Comparison of ENCODE assay signal across 8 mouse cellular contexts in the genomic region with DNA sequence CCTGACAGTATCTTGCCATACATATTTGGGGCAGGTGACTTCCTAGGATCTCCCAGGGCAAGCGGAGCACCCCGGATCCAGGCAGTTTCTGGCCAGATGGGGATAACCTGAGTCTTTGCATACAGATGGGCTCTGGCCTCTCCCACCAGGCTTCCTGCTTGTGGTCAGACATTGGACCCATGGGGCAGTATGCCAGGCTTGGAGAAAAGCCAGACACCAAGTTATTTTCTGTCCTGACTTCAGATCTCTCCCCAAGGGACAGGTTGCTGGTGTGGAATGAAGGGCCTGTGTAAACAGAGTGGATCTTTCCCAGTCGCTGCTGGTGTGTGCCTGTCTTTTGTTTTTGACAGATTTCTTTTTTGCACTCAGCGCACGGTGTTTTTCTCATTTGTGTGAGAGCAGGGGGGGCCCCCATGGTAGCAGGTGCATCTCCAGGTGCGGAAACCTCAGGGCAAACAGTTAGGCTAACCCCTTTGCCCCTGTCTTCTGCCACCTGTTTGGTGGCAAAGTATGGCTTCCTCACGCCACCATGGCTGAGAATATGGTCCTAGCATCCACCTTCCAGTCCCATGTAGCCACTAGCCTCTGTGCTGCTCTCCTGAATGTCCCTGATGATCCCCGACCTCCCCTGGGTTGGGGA. TPM values are rescaled to one million over a fixed set of nuclear protein-coding genes. Genes with fewer than 3 reads are reported as not detected.
DNase-seq lines count a peak whose midpoint lies in the region; ATAC-seq lines count a peak whose summit lies in the region.

No protein-coding gene starts in this region.

- peak; percentile 93 for DNase-seq in kidney, adult 11 months
- peak; percentile 56 to 77 for DNase-seq in adrenal gland, postnatal 36 days
- DNase-seq in lung, postnatal 10 days, result peak; percentile 73
- no peak for DNase-seq in left cerebral cortex, postnatal 14 days (ENCODE audit: low spot score in 2 of 2)
- DNase-seq in testis, postnatal 10 days (ENCODE audit: low spot score), result no peak

- ATAC-seq in kidney, embryonic 15.5 days (replicated peaks; ENCODE audit: low FRiP score), result no peak
- no peak for ATAC-seq in hindbrain, embryonic 13.5 days (ENCODE audit: low FRiP score)
- no peak for ATAC-seq in activated CD4-positive, CD25-positive, alpha-beta regulatory T cell, adult 4 months

- H3K9me3 ChIP-seq in kidney, embryonic 15.5 days (replicated peaks), result no peaks in the 10 kb centered on the region
- no peaks in the 10 kb centered on the region for H3K9me3 ChIP-seq in hindbrain, embryonic 13.5 days

- intact Hi-C loops in left cerebral cortex, postnatal 14 days (cut with DNase I), result no loop called here

- no peak overlapping the region for H3K4me3 ChIP-seq in kidney, embryonic 15.5 days (replicated peaks)
- no peak overlapping the region for H3K4me3 ChIP-seq in hindbrain, embryonic 13.5 days

- H3K27ac ChIP-seq in kidney, embryonic 15.5 days, result no peak overlapping the region
- H3K27ac ChIP-seq in hindbrain, embryonic 13.5 days, result peak overlapping the region; percentile 71

- H3K36me3 ChIP-seq in kidney, embryonic 15.5 days, result no peaks in the 10 kb centered on the region
- no peaks in the 10 kb centered on the region for H3K36me3 ChIP-seq in hindbrain, embryonic 13.5 days

- H3K9ac ChIP-seq in kidney, embryonic 15.5 days, result no peak overlapping the region
- 0 out of 2 replicates have a peak overlapping the region, but pooled peaks have one; percentile 36 for H3K9ac ChIP-seq in hindbrain, embryonic 13.5 days

- H3K27me3 ChIP-seq in kidney, embryonic 15.5 days, result no peaks in the 10 kb centered on the region
- no peaks in the 10 kb centered on the region for H3K27me3 ChIP-seq in hindbrain, embryonic 13.5 days

- peaks cover 97% of the 10 kb centered on the region for H3K4me1 ChIP-seq in kidney, embryonic 15.5 days
- peaks cover 94% of the 10 kb centered on the region for H3K4me1 ChIP-seq in hindbrain, embryonic 13.5 days (replicated peaks)

- H3K4me2 ChIP-seq in kidney, embryonic 15.5 days, result no peak overlapping the region
- peak overlapping the region; percentile 21; the same call in 1 of the 2 replicates for H3K4me2 ChIP-seq in hindbrain, embryonic 13.5 days

- WGBS in kidney, embryonic 15.5 days, result 72% methylated on average over 8 of the region's 8 CpGs
- WGBS in hindbrain, embryonic 13.5 days, result 49% methylated on average over 8 of the region's 8 CpGs

RNA-seq across cellular contexts. Expression of gene Gins2, which starts 45.6 kb away (rescaled TPM):
- polyA plus RNA-seq in kidney, embryonic 15.5 days (2015; fragmentation: Nextera tagmentation; extraction: Ambion mirVana), result 107 and 110 TPM in 2 replicates
- 10 to 100 TPM in 1 of 2 experiments, 1 to 10 TPM in 1; 6.3 to 11.0 TPM for total RNA-seq in adrenal gland, postnatal 36 days (2021)
- polyA plus RNA-seq in hindbrain, embryonic 13.5 days (2015; fragmentation: Nextera tagmentation; extraction: Ambion mirVana), result 23.1 and 24.5 TPM in 2 replicates
- 10 to 100 TPM; 19.3 to 30.4 TPM for polyA plus RNA-seq in activated CD4-positive, CD25-positive, alpha-beta regulatory T cell, adult 4 months (2017; shearing (Covaris generic))
- total RNA-seq in left cerebral cortex, postnatal 14 days (2021), result 1 to 10 TPM; 1.2 to 1.4 TPM

Comparison
In these comparisons a context has a peak if more than half of its experiments do, and no peak if none do; other contexts are left out.
1. DNase-seq: peak in kidney, adult 11 months (single experiment), adrenal gland, postnatal 36 days (2 of 2) and lung, postnatal 10 days (single experiment); none in left cerebral cortex, postnatal 14 days (0 of 2) and testis, postnatal 10 days (single experiment).